Mouse (Mus musculus) olfactory bulb, adult 2 months (tissue): ENCODE data around the gene Gss.

Source experiments
- CTCF ChIP-seq: fragments of 200-500 bp; IDR thresholded peaks from 2 replicates; pipeline ENCODE4 v1.5.1; 2012; ENCODE audit warnings: low read depth, mild to moderate bottlenecking, low read length, moderate library complexity; ENCODE audit not compliant: insufficient read depth
- POLR2A ChIP-seq: fragments of 200-500 bp; IDR thresholded peaks from 2 replicates; pipeline ENCODE4 v1.6.1; 2012; ENCODE audit warnings: mild to moderate bottlenecking, low read depth, low read length, moderate library complexity; ENCODE audit not compliant: insufficient read depth

- TF ChIP-seq CTCF (no peak), POLR2A (no peak)
Observed at GRCm38 (mm10) chr2:155567751-155568150, 24.9 kb downstream of the Gss start.
